Mouse (Mus musculus) liver, postnatal 0 days (tissue): Measurements from ENCODE around the gene Agpat1.

Source experiments
- CTCF ChIP-seq: sonication (generic); IDR thresholded peaks from 2 replicates; pipeline ENCODE4 v1.5.1; 2016; ENCODE audit warnings: antibody characterized with exemption, low read depth
- EP300 ChIP-seq: IDR thresholded peaks from 2 replicates; pipeline ENCODE4 v1.6.1; 2016; ENCODE audit warnings: antibody characterized with exemption, low read depth, mild to moderate bottlenecking

DNA sequence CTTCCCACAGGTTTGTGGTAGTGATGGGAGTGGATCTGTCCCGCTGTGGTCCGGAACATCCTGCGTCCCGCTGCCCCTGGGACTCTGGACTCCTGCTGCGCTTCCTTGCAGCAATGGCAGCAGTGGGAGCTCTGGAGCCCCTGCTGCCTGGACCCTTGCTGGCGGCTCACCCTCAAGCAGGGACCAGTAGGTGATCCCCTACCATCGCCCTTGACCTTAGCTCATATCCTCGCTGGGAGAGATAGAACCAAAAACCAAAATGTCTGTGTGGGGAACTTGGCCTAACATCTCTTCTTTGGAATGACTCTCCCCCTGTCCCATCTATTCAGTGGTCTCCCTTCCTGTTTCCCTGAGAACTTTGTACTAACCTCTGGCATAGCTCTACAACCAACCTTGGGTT, 20.2 kb upstream of the Agpat1 start:
- no peak for TF ChIP-seq CTCF
- no peak for TF ChIP-seq EP300
